Mouse (Mus musculus): ENCODE data around the gene Togaram1.

Gene Togaram1

GRCm38 (mm10) chr12:65048799-65049198 is 83.2 kb downstream of the Togaram1 start:
- DNase-seq (ENCODE audit: low read depth, low spot score), result no peak

- no peak for DNase-seq (ENCODE audit: low read depth, low spot score)
These were observed 92.6 kb downstream of the Togaram1 start for GRCm38 (mm10) chr12:65058203-65058602.

GRCm38 (mm10) chr12:65061082-65061481 is 95.5 kb downstream of the Togaram1 start:
- no peak for DNase-seq (ENCODE audit: low read depth, low spot score)

- DNase-seq (ENCODE audit: low read depth, low spot score), result no peak
These were observed 99.6 kb downstream of the Togaram1 start for GRCm38 (mm10) chr12:65065241-65065640.

- no peak for DNase-seq (ENCODE audit: low read depth, low spot score)
These were observed 100.6 kb downstream of the Togaram1 start for GRCm38 (mm10) chr12:65066234-65066633.

GRCm38 (mm10) chr12:65068409-65068808 is 102.8 kb downstream of the Togaram1 start:
- no peak for DNase-seq (ENCODE audit: low read depth, low spot score)
